Mouse (Mus musculus): ENCODE measurements around the gene Ilf3. TPM values are rescaled to one million over a fixed set of nuclear protein-coding genes. Genes with fewer than 3 reads are reported as not detected.

Gene Ilf3
- polyA plus RNA-seq, 1 experiment, result 81.1 TPM

- no peaks in the 10 kb centered on the region for H3K27me3 ChIP-seq (ENCODE audit: control insufficient read depth, insufficient read depth, low read length)
- H3K4me3 ChIP-seq (replicated peaks; ENCODE audit: insufficient read depth, low read depth, low read length), result no peak overlapping the region
- no peak for TF ChIP-seq CTCF (IDR thresholded peaks at IDR 0.05; ENCODE audit: borderline replicate concordance, insufficient read depth, low read depth, low read length)
- H3K4me1 ChIP-seq (ENCODE audit: control insufficient read depth, insufficient read depth, low read length), result peaks cover 10% of the 10 kb centered on the region
- 15% methylated on average over 11 of the region's 11 CpGs for WGBS
- peak; percentile 30 to 41 for DNase-seq
- peak overlapping the region; percentile 18; the same call in 1 of the 2 replicates for H3K27ac ChIP-seq (ENCODE audit: insufficient read depth, low read length)
Measured at GRCm38 (mm10) chr9:21324269-21324668, 43.4 kb upstream of the Ilf3 start.

GRCm38 (mm10) chr9:21327569-21327968 lies 40.1 kb upstream of the Ilf3 start:
- TF ChIP-seq CTCF (IDR thresholded peaks at IDR 0.05; ENCODE audit: borderline replicate concordance, insufficient read depth, low read depth, low read length) (no peak), POLR2A (IDR thresholded peaks at IDR 0.05; ENCODE audit: borderline replicate concordance, insufficient read depth, low read length) (no peak)
- WGBS, result 51% methylated on average over 3 of the region's 3 CpGs
- Histone ChIP-seq H3K4me3 (replicated peaks; ENCODE audit: insufficient read depth, low read depth, low read length) (no peak overlapping the region), H3K4me1 (ENCODE audit: control insufficient read depth, insufficient read depth, low read length) (peaks cover 6% of the 10 kb centered on the region), H3K27ac (ENCODE audit: insufficient read depth, low read length) (no peak overlapping the region), H3K27me3 (ENCODE audit: control insufficient read depth, insufficient read depth, low read length) (no peaks in the 10 kb centered on the region)
- no peak for DNase-seq

GRCm38 (mm10) chr9:21328041-21328440 lies 39.6 kb upstream of the Ilf3 start:
- TF ChIP-seq CTCF (IDR thresholded peaks at IDR 0.05; ENCODE audit: borderline replicate concordance, insufficient read depth, low read depth, low read length) (no peak), POLR2A (IDR thresholded peaks at IDR 0.05; ENCODE audit: borderline replicate concordance, insufficient read depth, low read length) (no peak)
- H3K4me3 ChIP-seq (replicated peaks; ENCODE audit: insufficient read depth, low read depth, low read length), result no peak overlapping the region
- H3K4me1 ChIP-seq (ENCODE audit: control insufficient read depth, insufficient read depth, low read length), result peaks cover 6% of the 10 kb centered on the region
- H3K27ac ChIP-seq (ENCODE audit: insufficient read depth, low read length), result no peak overlapping the region
- no peaks in the 10 kb centered on the region for H3K27me3 ChIP-seq (ENCODE audit: control insufficient read depth, insufficient read depth, low read length)
- WGBS, result 75% methylated on average over 3 of the region's 3 CpGs
- DNase-seq, result no peak

- 40% methylated on average over 3 of the region's 5 CpGs for WGBS
- no peak overlapping the region for H3K4me3 ChIP-seq (replicated peaks; ENCODE audit: insufficient read depth, low read depth, low read length)
- H3K4me1 ChIP-seq (ENCODE audit: control insufficient read depth, insufficient read depth, low read length), result peaks cover 6% of the 10 kb centered on the region
- H3K27me3 ChIP-seq (ENCODE audit: control insufficient read depth, insufficient read depth, low read length), result no peaks in the 10 kb centered on the region
- TF ChIP-seq POLR2A (IDR thresholded peaks at IDR 0.05; ENCODE audit: borderline replicate concordance, insufficient read depth, low read length) (no peak), CTCF (IDR thresholded peaks at IDR 0.05; ENCODE audit: borderline replicate concordance, insufficient read depth, low read depth, low read length) (no peak)
- DNase-seq, result no peak
- no peak overlapping the region for H3K27ac ChIP-seq (ENCODE audit: insufficient read depth, low read length)
Measured at GRCm38 (mm10) chr9:21329041-21329440, 38.6 kb upstream of the Ilf3 start.

GRCm38 (mm10) chr9:21329699-21330289 lies 37.9 kb upstream of the Ilf3 start:
- WGBS, result 90% methylated on average over 10 of the region's 10 CpGs
- no peak for DNase-seq
- H3K27me3 ChIP-seq (ENCODE audit: control insufficient read depth, insufficient read depth, low read length), result no peaks in the 10 kb centered on the region
- no peaks in the 10 kb centered on the region; the same call in 1 of the 2 replicates for H3K4me1 ChIP-seq (ENCODE audit: control insufficient read depth, insufficient read depth, low read length)
- no peak overlapping the region for H3K27ac ChIP-seq (ENCODE audit: insufficient read depth, low read length)
- no peak overlapping the region for H3K4me3 ChIP-seq (replicated peaks; ENCODE audit: insufficient read depth, low read depth, low read length)
- TF ChIP-seq POLR2A (IDR thresholded peaks at IDR 0.05; ENCODE audit: borderline replicate concordance, insufficient read depth, low read length), result no peak
- TF ChIP-seq CTCF (IDR thresholded peaks at IDR 0.05; ENCODE audit: borderline replicate concordance, insufficient read depth, low read depth, low read length), result no peak

- TF ChIP-seq CTCF (IDR thresholded peaks at IDR 0.05; ENCODE audit: borderline replicate concordance, insufficient read depth, low read depth, low read length), result no peak
- no peak for TF ChIP-seq POLR2A (IDR thresholded peaks at IDR 0.05; ENCODE audit: borderline replicate concordance, insufficient read depth, low read length)
- H3K27ac ChIP-seq (ENCODE audit: insufficient read depth, low read length), result no peak overlapping the region
- no peaks in the 10 kb centered on the region; the same call in 1 of the 2 replicates for H3K4me1 ChIP-seq (ENCODE audit: control insufficient read depth, insufficient read depth, low read length)
- no peak for DNase-seq
- no peaks in the 10 kb centered on the region for H3K27me3 ChIP-seq (ENCODE audit: control insufficient read depth, insufficient read depth, low read length)
- 87% methylated on average over 12 of the region's 12 CpGs for WGBS
- no peak overlapping the region for H3K4me3 ChIP-seq (replicated peaks; ENCODE audit: insufficient read depth, low read depth, low read length)
Measured at GRCm38 (mm10) chr9:21331365-21332140, 36.1 kb upstream of the Ilf3 start.

- WGBS, result 38% methylated on average over 9 of the region's 9 CpGs
- Histone ChIP-seq H3K27ac (ENCODE audit: insufficient read depth, low read length) (no peak overlapping the region), H3K4me1 (ENCODE audit: control insufficient read depth, insufficient read depth, low read length) (no peaks in the 10 kb centered on the region; the same call in 1 of the 2 replicates), H3K27me3 (ENCODE audit: control insufficient read depth, insufficient read depth, low read length) (no peaks in the 10 kb centered on the region), H3K4me3 (replicated peaks; ENCODE audit: insufficient read depth, low read depth, low read length) (no peak overlapping the region)
- DNase-seq, result no peak
- TF ChIP-seq POLR2A (IDR thresholded peaks at IDR 0.05; ENCODE audit: borderline replicate concordance, insufficient read depth, low read length) (no peak), CTCF (IDR thresholded peaks at IDR 0.05; ENCODE audit: borderline replicate concordance, insufficient read depth, low read depth, low read length) (no peak)
Measured at GRCm38 (mm10) chr9:21332161-21333061, 35.3 kb upstream of the Ilf3 start.
